16 mouse cellular contexts compared by ENCODE assay signal in genomic region chr4:119991758-119992157, GRCm38 (mm10).
"Had no signal": no experiment of that assay in that cellular context is flagged by ENCODE, and none has a peak within 500 bp of the region (broad histone marks: within the 10 kb centered on the region; RNA-seq: fewer than 3 reads in every experiment).

No protein-coding gene starts in this region.

- H3K9me3 ChIP-seq: limb, embryonic 12.5 days; limb, embryonic 15.5 days had no signal

- H3K9ac ChIP-seq: limb, embryonic 12.5 days; limb, embryonic 15.5 days; liver, embryonic 14.5 days; liver, postnatal 0 days had no signal

- H3K27ac ChIP-seq: limb, embryonic 12.5 days; limb, embryonic 15.5 days; liver, embryonic 14.5 days; macrophage had no signal

- H3K4me3 ChIP-seq: limb, embryonic 12.5 days; limb, embryonic 15.5 days had no signal

- H3K36me3 ChIP-seq: limb, embryonic 12.5 days; limb, embryonic 15.5 days had no signal

- H3K4me2 ChIP-seq: limb, embryonic 12.5 days; limb, embryonic 15.5 days; liver, embryonic 11.5 days; midbrain, embryonic 11.5 days had no signal

- DNase-seq: kidney, adult 18-20 months; kidney, adult 9 months; kidney, postnatal 14 days; kidney, postnatal 4 days; left cerebral cortex, postnatal 4 days; liver, postnatal 0 days; lung, postnatal 10 days; midbrain, embryonic 14.5 days; thymus, adult 18-20 months; thymus, postnatal 36 days had no signal

- ATAC-seq: liver, postnatal 0 days had no signal

- H3K4me1 ChIP-seq: limb, embryonic 12.5 days had no signal

- H3K27me3 ChIP-seq: limb, embryonic 12.5 days; limb, embryonic 15.5 days had no signal
